Mouse (Mus musculus) G1E (cell line): ENCODE measurements around the gene Slc35e3.

Experiments used
- CTCF ChIP-seq: IDR thresholded peaks from 2 replicates; pipeline ENCODE4 v1.5.1; 2012; ENCODE audit warnings: low read depth, low read length, inconsistent platforms, mixed read lengths
- GATA1 ChIP-seq: IDR thresholded peaks from 2 replicates; pipeline ENCODE4 v1.6.1; 2012; ENCODE audit warnings: borderline replicate concordance, low read length, inconsistent platforms, mixed read lengths
- TAL1 ChIP-seq: conservative IDR thresholded peaks from 2 replicates; pipeline ENCODE4 v1.6.1; 2012; ENCODE audit warnings: low read depth, low read length, inconsistent platforms, mixed read lengths

GRCm38 (mm10) chr10:117692173-117692572 lies 54.0 kb downstream of the Slc35e3 start:
- no peak for TF ChIP-seq CTCF
- no peak for TF ChIP-seq GATA1
- no peak for TF ChIP-seq TAL1
